Mouse (Mus musculus): ENCODE measurements around the gene Lzic. TPM values are rescaled to one million over a fixed set of nuclear protein-coding genes. Genes with fewer than 3 reads are reported as not detected.

Lzic gene
- total and polyA plus RNA-seq, 3 experiments = 40.0 to 53.3 (median 43.4) TPM

DNA sequence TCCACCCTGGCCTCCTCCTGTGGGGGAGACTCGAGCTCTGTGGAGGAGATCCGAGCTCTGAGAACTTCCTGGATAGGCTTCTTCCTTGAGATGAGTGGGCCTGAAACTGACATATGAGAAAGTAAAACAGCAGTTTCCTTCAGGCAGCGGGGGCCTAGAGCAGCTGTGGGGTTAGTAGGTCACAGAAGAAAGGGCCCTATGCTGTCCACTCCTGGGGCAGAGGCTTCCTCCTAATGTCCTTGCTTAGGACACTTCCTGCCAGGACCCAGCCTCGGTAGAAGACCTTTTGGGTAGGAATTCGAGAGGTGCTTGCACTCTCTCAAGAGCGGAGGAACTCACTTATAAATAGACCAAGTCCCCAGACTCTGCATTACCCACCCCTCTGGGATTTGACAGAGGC is 44.7 kb downstream of the Lzic start:
- TF ChIP-seq MXI1 (IDR thresholded peaks at IDR 0.05; ENCODE audit: low read depth, low read length) (no peak), POLR2AphosphoS2 (IDR thresholded peaks at IDR 0.05; ENCODE audit: low read depth, low read length) (no peak), ZNF384 (IDR thresholded peaks at IDR 0.05; ENCODE audit: low read depth, low read length) (no peak), MAZ (IDR thresholded peaks at IDR 0.05; ENCODE audit: low read depth, low read length) (no peak), PAX5 (IDR thresholded peaks at IDR 0.05; ENCODE audit: low read length) (no peak), TCF12 (IDR thresholded peaks at IDR 0.05; ENCODE audit: low read depth, low read length) (no peak), ZMIZ1 (IDR thresholded peaks at IDR 0.05; ENCODE audit: low read depth, low read length) (no peak), MAFK (IDR thresholded peaks at IDR 0.05; ENCODE audit: insufficient replicate concordance, low read length) (no peak)
- Histone ChIP-seq H3K9ac (ENCODE audit: insufficient read depth, low read depth) (no peak overlapping the region), H3K36me3 (replicated peaks in 1 of 2; ENCODE audit: control insufficient read depth in 1 of 2, insufficient read depth in 1 of 2, low read length in 1 of 2) (no peaks in the 10 kb centered on the region), H3K9me3 (replicated peaks; ENCODE audit: low read length) (no peaks in the 10 kb centered on the region), H3K79me2 (replicated peaks; ENCODE audit: control insufficient read depth, extremely low read depth, insufficient read depth, poor library complexity, severe bottlenecking) (no peaks in the 10 kb centered on the region), H3K27me3 (replicated peaks) (no peaks in the 10 kb centered on the region), H3K27ac (ENCODE audit: insufficient read depth, low read depth) (no peak overlapping the region), H3K4me2 (ENCODE audit: insufficient read depth, low read depth, poor library complexity, severe bottlenecking) (no peak overlapping the region; the same call in 1 of the 2 replicates), H3K4me3 (replicated peaks in 1 of 3; ENCODE audit: low read depth in 2 of 3, low read length in 2 of 3, poor library complexity in 1 of 3) (no peak overlapping the region), H3K4me1 (ENCODE audit: control insufficient read depth in 1 of 2, insufficient read depth in 2 of 2) (peaks cover 4 to 7% of the 10 kb centered on the region in 2 experiments)
- in situ Hi-C loops (cut with MboI; ENCODE audit: low pct_ligation_motif_present, low pct_unique_long_range_greater_than_20kb, low sequenced_read_pairs) (loop anchor here (5.0 kb wide), 1 partner anchor 77 kb away; the partner anchor contains the start of gene Rbp7), dilution Hi-C loops (cut with MboI; ENCODE audit: extremely low pct_ligation_motif_present, extremely low pct_unique_long_range_greater_than_20kb, low sequenced_read_pairs) (no loop called here)
- no peak for DNase-seq (ENCODE audit: extremely low read depth)

DNA sequence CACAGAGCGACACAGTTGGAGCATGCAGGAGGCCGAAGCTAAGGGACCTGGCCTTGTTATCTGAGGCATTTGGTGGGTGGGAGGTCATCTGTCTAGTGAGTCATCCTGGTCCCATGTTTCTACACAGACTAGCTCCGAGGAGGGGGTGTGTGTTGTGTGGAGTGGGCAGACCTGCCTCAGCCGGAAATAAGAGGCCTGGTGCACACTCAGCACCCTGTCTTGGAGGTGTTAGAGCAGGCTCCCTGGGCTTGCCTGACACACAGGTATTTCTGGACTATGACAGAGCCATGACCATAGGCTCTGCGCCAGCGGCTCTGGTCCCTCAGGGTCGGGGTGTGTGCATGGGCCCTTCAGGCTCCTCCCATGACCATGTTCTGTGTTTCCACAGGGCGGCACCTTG is 54.4 kb downstream of the Lzic start:
- dilution Hi-C loops (cut with MboI; ENCODE audit: extremely low pct_ligation_motif_present, extremely low pct_unique_long_range_greater_than_20kb, low sequenced_read_pairs) (no loop called here), in situ Hi-C loops (cut with MboI; ENCODE audit: low pct_ligation_motif_present, low pct_unique_long_range_greater_than_20kb, low sequenced_read_pairs) (no loop called here)
- no peak overlapping the region for H3K27ac ChIP-seq (ENCODE audit: insufficient read depth, low read depth)
- H3K4me3 ChIP-seq (replicated peaks in 1 of 3; ENCODE audit: low read depth in 2 of 3, low read length in 2 of 3, poor library complexity in 1 of 3) = no peak overlapping the region
- H3K27me3 ChIP-seq (replicated peaks) = no peaks in the 10 kb centered on the region
- no peaks in the 10 kb centered on the region for H3K4me1 ChIP-seq (ENCODE audit: control insufficient read depth in 1 of 2, insufficient read depth in 2 of 2)
- H3K36me3 ChIP-seq (replicated peaks in 1 of 2; ENCODE audit: control insufficient read depth in 1 of 2, insufficient read depth in 1 of 2, low read length in 1 of 2) = no peaks in the 10 kb centered on the region
- no peak overlapping the region for H3K9ac ChIP-seq (ENCODE audit: insufficient read depth, low read depth)
- H3K9me3 ChIP-seq (replicated peaks; ENCODE audit: low read length) = no peaks in the 10 kb centered on the region
- no peak for DNase-seq (ENCODE audit: extremely low read depth)
- TF ChIP-seq SMC3 (IDR thresholded peaks at IDR 0.05; ENCODE audit: low read depth, low read length) = no peak
- no peak for TF ChIP-seq GABPA (IDR thresholded peaks at IDR 0.05; ENCODE audit: insufficient replicate concordance, low read depth, low read length)
- no peak for TF ChIP-seq MXI1 (IDR thresholded peaks at IDR 0.05; ENCODE audit: low read depth, low read length)
- no peak for TF ChIP-seq HCFC1 (IDR thresholded peaks at IDR 0.05; ENCODE audit: low read depth, low read length)
- no peak for TF ChIP-seq JUND (conservative IDR thresholded peaks at IDR 0.05; ENCODE audit: low read depth, low read length)
- no peak overlapping the region for H3K4me2 ChIP-seq (ENCODE audit: insufficient read depth, low read depth, poor library complexity, severe bottlenecking)
- no peaks in the 10 kb centered on the region for H3K79me2 ChIP-seq (replicated peaks; ENCODE audit: control insufficient read depth, extremely low read depth, insufficient read depth, poor library complexity, severe bottlenecking)

DNA sequence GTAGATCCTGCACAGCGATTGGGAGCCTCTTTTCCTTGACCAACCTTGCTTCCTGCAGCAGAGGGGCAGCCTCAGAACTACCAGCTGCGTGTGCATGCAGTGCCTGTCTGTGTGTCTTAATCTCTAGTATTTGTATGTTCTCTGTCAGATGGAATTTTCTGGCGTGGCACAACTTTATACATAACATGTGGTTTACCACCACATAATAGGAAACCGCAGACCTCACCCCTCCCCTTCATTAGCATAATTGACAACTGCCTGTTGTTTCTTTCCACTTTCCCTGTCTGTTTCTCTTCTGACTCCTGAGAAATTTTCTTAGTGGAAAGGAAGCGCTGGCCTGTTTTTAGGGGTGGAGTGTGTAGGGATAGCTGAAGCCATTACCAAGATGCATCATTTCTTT is 56.9 kb downstream of the Lzic start:
- H3K79me2 ChIP-seq (replicated peaks; ENCODE audit: control insufficient read depth, extremely low read depth, insufficient read depth, poor library complexity, severe bottlenecking) = no peaks in the 10 kb centered on the region
- H3K4me3 ChIP-seq (replicated peaks in 1 of 3; ENCODE audit: low read depth in 2 of 3, low read length in 2 of 3, poor library complexity in 1 of 3) = no peak overlapping the region
- no peak overlapping the region for H3K4me2 ChIP-seq (ENCODE audit: insufficient read depth, low read depth, poor library complexity, severe bottlenecking)
- DNase-seq (ENCODE audit: extremely low read depth) = no peak
- TF ChIP-seq KAT2A (IDR thresholded peaks at IDR 0.05; ENCODE audit: insufficient replicate concordance, low read length) (no peak), TCF12 (IDR thresholded peaks at IDR 0.05; ENCODE audit: low read depth, low read length) (no peak), POLR2AphosphoS2 (IDR thresholded peaks at IDR 0.05; ENCODE audit: low read depth, low read length) (no peak), MAFK (IDR thresholded peaks at IDR 0.05; ENCODE audit: insufficient replicate concordance, low read length) (no peak), ZC3H11A (IDR thresholded peaks at IDR 0.05; ENCODE audit: low read depth, low read length) (no peak), USF2 (conservative IDR thresholded peaks at IDR 0.05; ENCODE audit: low read depth, low read length) (no peak), ETS1 (conservative IDR thresholded peaks at IDR 0.05; ENCODE audit: low read depth, low read length) (no peak), PAX5 (IDR thresholded peaks at IDR 0.05; ENCODE audit: low read length) (no peak), SIN3A (IDR thresholded peaks at IDR 0.05; ENCODE audit: low read length) (no peak), SMC3 (IDR thresholded peaks at IDR 0.05; ENCODE audit: low read depth, low read length) (no peak), HCFC1 (IDR thresholded peaks at IDR 0.05; ENCODE audit: low read depth, low read length) (no peak), GABPA (IDR thresholded peaks at IDR 0.05; ENCODE audit: insufficient replicate concordance, low read depth, low read length) (no peak), MAZ (IDR thresholded peaks at IDR 0.05; ENCODE audit: low read depth, low read length) (no peak), CTCF (conservative IDR thresholded peaks at IDR 0.05 in 1 of 2, IDR thresholded peaks at IDR 0.05 in 1 of 2; ENCODE audit: low read depth in 2 of 2, low read length in 2 of 2) (no peak)
- H3K9me3 ChIP-seq (replicated peaks; ENCODE audit: low read length) = no peaks in the 10 kb centered on the region
- in situ Hi-C loops (cut with MboI; ENCODE audit: low pct_ligation_motif_present, low pct_unique_long_range_greater_than_20kb, low sequenced_read_pairs) = no loop called here
- no peak overlapping the region for H3K27ac ChIP-seq (ENCODE audit: insufficient read depth, low read depth)
- no peaks in the 10 kb centered on the region for H3K27me3 ChIP-seq (replicated peaks)
- H3K4me1 ChIP-seq (ENCODE audit: control insufficient read depth in 1 of 2, insufficient read depth in 2 of 2) = peaks cover 5 to 10% of the 10 kb centered on the region in 2 experiments; a peak in 3 of 4 replicates
- no peaks in the 10 kb centered on the region for H3K36me3 ChIP-seq (replicated peaks in 1 of 2; ENCODE audit: control insufficient read depth in 1 of 2, insufficient read depth in 1 of 2, low read length in 1 of 2)
- dilution Hi-C loops (cut with MboI; ENCODE audit: extremely low pct_ligation_motif_present, extremely low pct_unique_long_range_greater_than_20kb, low sequenced_read_pairs) = no loop called here
- H3K9ac ChIP-seq (ENCODE audit: insufficient read depth, low read depth) = no peak overlapping the region

Data from CH12.LX (cell line).